Comparison of ENCODE assay signal across 8 mouse cellular contexts in the genomic region with DNA sequence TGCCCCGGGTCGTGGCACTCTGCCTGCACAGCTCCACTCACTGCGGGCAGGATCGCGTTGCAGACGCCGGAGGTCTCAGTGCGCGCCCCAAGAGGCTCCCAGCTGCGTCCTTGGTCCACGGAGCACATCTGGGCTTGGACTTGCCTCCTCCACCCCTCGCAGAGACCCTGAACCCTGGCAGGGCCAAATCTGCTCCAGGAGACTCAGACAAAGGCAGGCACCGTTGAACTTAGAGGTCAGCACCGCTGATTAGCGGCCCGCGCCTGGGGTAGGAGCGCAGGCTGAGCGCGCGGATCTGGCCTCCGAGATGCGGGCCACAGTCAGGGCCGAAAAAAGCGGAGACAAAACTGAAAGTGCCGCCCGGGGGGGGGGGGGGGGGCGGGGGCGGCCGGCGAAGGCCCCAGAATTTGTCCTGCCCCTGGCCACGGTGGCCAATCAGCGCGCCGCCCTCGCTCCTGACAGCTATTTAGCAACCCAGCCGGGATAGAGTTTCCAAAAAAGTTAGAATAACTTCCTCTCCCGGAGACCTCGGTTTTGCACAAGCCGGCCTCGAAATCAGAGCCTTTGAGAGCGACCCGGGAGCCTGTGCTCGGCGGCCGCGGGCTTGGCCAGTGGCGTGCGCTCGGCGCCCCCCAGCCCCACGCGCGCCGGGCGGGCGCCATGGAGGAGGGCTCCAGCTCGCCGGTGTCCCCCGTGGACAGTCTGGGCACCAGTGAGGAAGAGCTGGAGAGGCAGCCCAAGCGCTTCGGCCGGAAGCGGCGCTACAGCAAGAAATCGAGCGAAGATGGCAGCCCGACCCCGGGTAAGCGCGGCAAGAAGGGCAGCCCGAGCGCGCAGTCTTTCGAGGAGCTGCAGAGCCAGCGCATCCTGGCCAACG. TPM values are rescaled to one million over a fixed set of nuclear protein-coding genes. Genes with fewer than 3 reads are reported as not detected.
A peak's percentile ranks its signal among the peaks of the same experiment; 100 is the strongest.
DNase-seq lines count a peak whose midpoint lies in the region; ATAC-seq and TF ChIP-seq lines count a peak whose summit lies in the region.

Twist2 (plus strand) TSS at position 495 of the 877 bp plus-strand sequence.

- H3K27ac ChIP-seq in intestine, embryonic 16.5 days (ENCODE audit: low read length) = peak within 1 kb of the TSS; percentile 72

- CTCF ChIA-PET in Patski (lab: Charles Lee) = no interaction called here

- in situ Hi-C loops in Patski (cut with MboI; ENCODE audit: low pct_unique_long_range_greater_than_20kb) = no loop called here

- no peaks in the 10 kb centered on the region for H3K9me3 ChIP-seq in intestine, embryonic 16.5 days (ENCODE audit: control insufficient read depth, low read length)

- ATAC-seq in Patski = peak; percentile 48
- peak; percentile 72 for ATAC-seq in intestine, embryonic 16.5 days
- ATAC-seq in erythroid progenitor cell, adult 5-6 weeks (replicated peaks; ENCODE audit: low FRiP score, poor library complexity, severe bottlenecking) = no peak

- no peak for TF ChIP-seq CTCF in Patski (IDR thresholded peaks at IDR 0.05)

- peaks cover 29% of the 10 kb centered on the region for H3K27me3 ChIP-seq in Patski
- H3K27me3 ChIP-seq in intestine, embryonic 16.5 days (replicated peaks; ENCODE audit: control insufficient read depth, insufficient read depth, low read length) = peaks cover 37% of the 10 kb centered on the region

- no peak for DNase-seq in Patski (ENCODE audit: low read depth, low spot score)
- peak; percentile 84 for DNase-seq in embryo, embryonic 10.5 days (ENCODE audit: low spot score)
- DNase-seq in heart, adult 11 months = peak; percentile 98
- DNase-seq in lung, adult 18-20 months = peak; percentile 32 to 37
- DNase-seq in ovary, postnatal 10 days (ENCODE audit: low spot score) = peak; percentile 38
- no peak for DNase-seq in natural killer cell, adult 2 months (ENCODE audit: low spot score in 2 of 2)

- H3K36me3 ChIP-seq in intestine, embryonic 16.5 days (ENCODE audit: control insufficient read depth, insufficient read depth, low read length) = no peaks in the 10 kb centered on the region

- WGBS in intestine, embryonic 16.5 days = under 1% methylated on average over 70 of the region's 77 CpGs

- POLR2A ChIA-PET in Patski (lab: Charles Lee) = no interaction called here

- peak within 1 kb of the TSS; percentile 66 for H3K9ac ChIP-seq in intestine, embryonic 16.5 days (ENCODE audit: low read depth, low read length)

- peak within 1 kb of the TSS; percentile 87 for H3K4me2 ChIP-seq in intestine, embryonic 16.5 days (ENCODE audit: low read depth, low read length)

- H3K4me1 ChIP-seq in intestine, embryonic 16.5 days (ENCODE audit: control insufficient read depth, insufficient read depth, low read length) = 0 out of 2 replicates have a peak, but pooled peaks cover 4% of the 10 kb centered on the region

- peak within 1 kb of the TSS; percentile 56 for H3K4me3 ChIP-seq in intestine, embryonic 16.5 days (ENCODE audit: low read length)

RNA-seq across cellular contexts. Expression of gene Twist2, which starts in this region (rescaled TPM):
- polyA plus RNA-seq in Patski (2021) = 4.1 TPM
- polyA plus RNA-seq in intestine, embryonic 16.5 days (2015; fragmentation: Nextera tagmentation; extraction: Ambion mirVana) = 5.0 and 5.1 TPM in 2 replicates
- total RNA-seq in erythroid progenitor cell, adult 5-6 weeks (2015; ENCODE audit: low replicate concordance) = not detected in 2 replicates
- not detected in 2 replicates for total RNA-seq in erythroid progenitor cell, adult 5-6 weeks (2017; ENCODE audit: low replicate concordance)

Comparison
In these comparisons a context has a peak if more than half of its experiments do, and no peak if none do; other contexts are left out.
1. DNase-seq: peak in embryo, embryonic 10.5 days (single experiment), heart, adult 11 months (single experiment), lung, adult 18-20 months (2 of 2) and ovary, postnatal 10 days (single experiment); none in Patski (single experiment) and natural killer cell, adult 2 months (0 of 2).